Mouse (Mus musculus) embryonic fibroblast, embryonic 13.5 days (primary cell): ENCODE data around the gene Hspbap1.

Experiments
- CTCF ChIP-seq: IDR thresholded peaks from 2 replicates; pipeline ENCODE4 v1.5.1; 2011; ENCODE audit warnings: mild to moderate bottlenecking, control low read depth, low read length, moderate library complexity, borderline replicate concordance; ENCODE audit not compliant: insufficient read depth
- POLR2A ChIP-seq: IDR thresholded peaks from 2 replicates; pipeline ENCODE4 v1.6.1; 2011; ENCODE audit warnings: low read depth, mild to moderate bottlenecking, control low read depth, low read length, moderate library complexity

DNA sequence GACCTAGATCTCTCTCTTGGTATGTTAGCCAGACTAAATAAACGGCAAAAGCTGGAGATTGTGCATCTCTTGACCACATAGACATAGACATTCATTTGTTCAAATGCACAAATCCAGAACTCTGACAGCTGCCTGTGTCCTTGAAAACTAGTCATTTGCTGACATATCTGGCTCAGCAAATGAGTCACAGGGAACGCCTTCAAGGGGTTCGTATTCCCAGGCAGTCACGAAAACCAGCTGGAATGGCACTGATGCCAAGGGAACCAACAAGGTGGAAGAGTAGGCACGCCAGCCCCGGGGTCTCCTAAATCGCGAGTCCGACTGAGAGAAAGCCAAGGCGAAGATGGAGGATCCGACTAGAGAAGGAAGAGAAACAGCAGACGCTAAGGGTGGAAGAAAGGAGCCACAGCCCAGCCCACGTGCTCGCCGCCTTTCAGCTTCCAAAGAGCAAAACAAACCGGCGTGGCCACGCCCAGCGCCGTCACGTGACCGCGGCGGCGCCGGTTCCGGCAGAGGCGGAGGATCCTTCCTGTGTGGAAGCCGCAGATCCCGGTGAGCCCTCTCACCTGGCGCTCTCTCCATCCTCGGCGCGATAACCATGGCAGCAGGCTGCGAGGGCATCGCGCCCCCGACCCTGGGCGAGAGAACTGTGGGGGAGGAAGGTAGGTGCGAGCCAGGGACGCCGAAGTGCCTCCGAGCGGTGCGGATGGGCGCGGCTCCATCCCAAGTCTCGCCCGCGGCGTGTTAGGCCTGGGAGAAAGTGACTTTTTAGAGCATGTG, at the start of gene Hspbap1:
- TF ChIP-seq CTCF (no peak), POLR2A (peak; percentile 89)
